Mouse (Mus musculus) myocyte (in vitro differentiated cells): ENCODE results near the gene Kank3.

Source experiments
- POLR2A ChIP-seq: IDR thresholded peaks from one replicate; pipeline ENCODE4 v1.6.1; 2011; ENCODE audit warnings: low read depth, mild to moderate bottlenecking, control low read depth, moderate library complexity; ENCODE audit not compliant: insufficient read length
- SRF ChIP-seq: IDR thresholded peaks from one replicate; pipeline ENCODE4 v1.6.1; 2011; ENCODE audit warnings: low read depth; ENCODE audit not compliant: control insufficient read depth, insufficient read length

- no peak for TF ChIP-seq POLR2A
- no peak for TF ChIP-seq SRF
These were observed 41.0 kb downstream of the Kank3 start for GRCm38 (mm10) chr17:33851331-33851730.
